Mouse (Mus musculus) liver, adult 2 months (tissue): ENCODE results near the gene Grb14. TPM values are rescaled to one million over a fixed set of nuclear protein-coding genes. Genes with fewer than 3 reads are reported as not detected.

Experiments
- DNase-seq: peaks from one replicate; pipeline ENCODE4 v3.0.0-alpha.2; 2011; ENCODE audit warnings: low read depth, low spot score; ENCODE audit errors: extremely low read depth
- H3K27ac ChIP-seq: fragments of 200-500 bp; replicated peaks from 2 replicates; pipeline ENCODE4 v1.5.1; 2012; ENCODE audit warnings: low read depth, mild to moderate bottlenecking, control low read depth, inconsistent platforms, low read length; ENCODE audit not compliant: insufficient read depth
- H3K27me3 ChIP-seq: fragments of 200-500 bp; 2 replicates; pipeline ENCODE4 v1.6.1; 2012; ENCODE audit warnings: mild to moderate bottlenecking, moderate library complexity, low read length, inconsistent platforms; ENCODE audit not compliant: control insufficient read depth, insufficient read depth
- H3K36me3 ChIP-seq: fragments of 200-500 bp; 2 replicates; pipeline ENCODE4 v1.6.1; 2012; ENCODE audit warnings: low read length, inconsistent platforms; ENCODE audit not compliant: control insufficient read depth, insufficient read depth
- H3K4me1 ChIP-seq: fragments of 200-500 bp; 2 replicates; pipeline ENCODE4 v1.6.1; 2011; ENCODE audit warnings: low read length; ENCODE audit not compliant: control insufficient read depth, insufficient read depth
- H3K4me3 ChIP-seq: fragments of 200-500 bp; 2 replicates; pipeline ENCODE4 v1.5.1; 2011; ENCODE audit warnings: low read depth, mild to moderate bottlenecking, control low read depth, low read length, moderate library complexity; ENCODE audit not compliant: insufficient read depth
- H3K79me2 ChIP-seq: fragments of 200-500 bp; 2 replicates; pipeline ENCODE4 v1.6.1; 2012; ENCODE audit warnings: inconsistent platforms, mild to moderate bottlenecking, low read length, moderate library complexity; ENCODE audit not compliant: control insufficient read depth, insufficient read depth
- H3K9ac ChIP-seq: fragments of 200-500 bp; 2 replicates; pipeline ENCODE4 v1.6.1; 2012; ENCODE audit warnings: low read depth, mild to moderate bottlenecking, control low read depth, inconsistent platforms, low read length
- CTCF ChIP-seq: fragments of 200-500 bp; IDR thresholded peaks from 2 replicates; pipeline ENCODE4 v1.5.1; 2011; ENCODE audit warnings: low read depth, low read length, control low read depth
- POLR2A ChIP-seq: fragments of 200-500 bp; IDR thresholded peaks from 2 replicates; pipeline ENCODE4 v1.6.1; 2011; ENCODE audit warnings: low read length, control low read depth; ENCODE audit not compliant: insufficient read depth; ENCODE audit errors: extremely low read depth
- WGBS: fragments of 180-500 bp; shearing (Covaris S2); methylation state at CpG from one replicate; pipeline ENCODE4 v1.1.7; 2018; 5-methylcytosine and 5-hydroxymethylcytosine counted together
- polyA plus RNA-seq: library from polyadenylated mRNA; depleted of rRNA; stranded (reverse); fragments of >200 nt; gene quantifications from 2 replicates; pipeline ENCODE4 v1.2.3, GENCODE M21; 2012
- total RNA-seq: library from RNA; depleted of rRNA; stranded (reverse); fragments of >200 nt; gene quantifications from 2 replicates; pipeline ENCODE4 v1.2.3, GENCODE M21; 2014

Gene Grb14
- total and polyA plus RNA-seq, 2 experiments: 17.6 to 47.6 TPM

GRCm38 (mm10) chr2:65048234-65049017 is 23.6 kb upstream of the Grb14 start:
- Histone ChIP-seq H3K27ac (no peak overlapping the region), H3K79me2 (no peaks in the 10 kb centered on the region), H3K9ac (no peak overlapping the region), H3K27me3 (no peaks in the 10 kb centered on the region), H3K4me1 (no peaks in the 10 kb centered on the region), H3K4me3 (no peak overlapping the region), H3K36me3 (no peaks in the 10 kb centered on the region)
- no peak for DNase-seq
- 77% methylated on average over 6 of the region's 6 CpGs for WGBS
- TF ChIP-seq POLR2A (no peak), CTCF (no peak)

DNA sequence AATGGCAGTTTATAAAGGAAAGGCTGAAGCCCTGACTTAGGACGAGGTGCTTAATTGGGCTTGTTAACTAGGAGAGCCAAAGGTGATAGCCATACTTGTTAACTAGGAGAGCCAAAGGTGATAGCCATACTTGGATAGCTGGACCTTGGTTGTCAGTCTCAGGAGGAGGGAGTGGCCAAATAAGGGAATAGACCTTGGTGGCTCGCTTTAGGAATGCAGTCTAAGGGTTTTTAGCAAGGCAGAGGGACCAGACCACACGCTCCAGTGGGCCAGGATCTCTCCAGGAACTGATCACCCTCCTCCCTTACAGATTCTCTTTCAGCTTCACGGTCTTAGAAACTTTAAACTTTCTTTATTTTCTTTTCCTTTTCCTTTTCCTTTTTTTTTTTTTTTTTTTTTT is 13.4 kb upstream of the Grb14 start:
- H3K4me3 ChIP-seq: no peak overlapping the region
- H3K27me3 ChIP-seq: no peaks in the 10 kb centered on the region
- H3K27ac ChIP-seq: no peak overlapping the region
- DNase-seq: no peak
- H3K36me3 ChIP-seq: no peaks in the 10 kb centered on the region
- no peak for TF ChIP-seq POLR2A
- 63% methylated on average over 4 of the region's 4 CpGs for WGBS
- no peak overlapping the region for H3K9ac ChIP-seq
- H3K4me1 ChIP-seq: no peaks in the 10 kb centered on the region
- H3K79me2 ChIP-seq: no peaks in the 10 kb centered on the region

GRCm38 (mm10) chr2:65037546-65037945 is 12.8 kb upstream of the Grb14 start:
- no peak overlapping the region for H3K4me3 ChIP-seq
- no peak for DNase-seq
- WGBS: 77% methylated on average over 8 of the region's 8 CpGs
- no peaks in the 10 kb centered on the region for H3K4me1 ChIP-seq
- H3K79me2 ChIP-seq: no peaks in the 10 kb centered on the region
- H3K9ac ChIP-seq: no peak overlapping the region
- no peaks in the 10 kb centered on the region for H3K36me3 ChIP-seq
- no peak for TF ChIP-seq CTCF
- TF ChIP-seq POLR2A: no peak
- H3K27ac ChIP-seq: no peak overlapping the region
- H3K27me3 ChIP-seq: no peaks in the 10 kb centered on the region

- peak overlapping the region; percentile 81 for H3K27ac ChIP-seq
- H3K79me2 ChIP-seq: peaks cover 15% of the 10 kb centered on the region; the same call in 1 of the 2 replicates
- peak; percentile 69 for DNase-seq
- H3K4me1 ChIP-seq: peaks cover 8% of the 10 kb centered on the region
- H3K4me3 ChIP-seq: peak overlapping the region; percentile 90
- H3K27me3 ChIP-seq: no peaks in the 10 kb centered on the region
- H3K36me3 ChIP-seq: no peaks in the 10 kb centered on the region; the same call in 1 of the 2 replicates
- peak overlapping the region; percentile 95 for H3K9ac ChIP-seq
- under 1% methylated on average over 65 of the region's 71 CpGs for WGBS
- TF ChIP-seq CTCF: peak; percentile 63
- peak; percentile 64; the same call in 1 of the 2 replicates for TF ChIP-seq POLR2A
Observed at GRCm38 (mm10) chr2:65022363-65023240, 2.2 kb downstream of the Grb14 start.

DNA sequence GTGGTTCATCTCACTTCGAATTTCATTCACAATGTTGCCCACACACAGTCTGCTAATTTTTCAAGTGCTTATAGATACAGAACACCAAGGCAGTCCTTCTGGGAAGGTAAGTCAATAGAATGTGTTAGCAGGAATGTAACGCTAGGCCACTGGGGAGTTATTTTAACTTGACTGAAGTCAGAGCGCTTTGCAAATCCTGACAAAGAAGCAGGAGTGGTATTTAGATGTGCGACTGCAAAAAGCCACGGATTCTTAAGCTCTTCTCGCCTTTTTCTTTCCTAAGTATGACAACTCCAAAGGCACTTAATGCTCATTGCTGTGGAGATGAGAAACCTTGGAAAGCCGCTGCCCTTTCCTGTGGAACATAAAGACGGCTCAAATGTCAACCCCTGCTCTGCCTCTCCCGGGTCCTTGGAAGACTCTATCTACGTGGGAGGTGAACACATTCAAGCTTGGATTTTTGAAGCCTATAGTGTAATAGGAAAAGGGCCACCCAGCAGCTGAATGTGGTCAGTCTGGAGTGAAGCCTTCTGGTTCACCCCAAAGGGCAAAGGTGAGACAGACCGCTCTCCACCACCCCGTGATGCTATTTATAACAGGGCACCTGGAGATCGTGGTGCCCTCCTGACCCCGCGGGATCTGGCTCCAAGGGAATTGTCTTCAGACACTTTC is 3.0 kb downstream of the Grb14 start:
- peak; percentile 80 for DNase-seq
- H3K79me2 ChIP-seq: peaks cover 15% of the 10 kb centered on the region; the same call in 1 of the 2 replicates
- peaks cover 2% of the 10 kb centered on the region; the same call in 1 of the 2 replicates for H3K36me3 ChIP-seq
- H3K9ac ChIP-seq: peak overlapping the region; percentile 95
- peak overlapping the region; percentile 81 for H3K27ac ChIP-seq
- peak overlapping the region; percentile 90 for H3K4me3 ChIP-seq
- TF ChIP-seq POLR2A (no peak), CTCF (no peak)
- whole genome bisulfite sequencing: 13% methylated on average over 15 of the region's 15 CpGs
- H3K4me1 ChIP-seq: peaks cover 8% of the 10 kb centered on the region
- H3K27me3 ChIP-seq: no peaks in the 10 kb centered on the region
